Mouse (Mus musculus): ENCODE measurements at regions not wholly inside any gene's neighbourhood (a gene's known extent, or its start where the extent isn't known, plus 50 kb on each side); places are given as distances from the start of the nearest gene placed in this dataset.

GRCm38 (mm10) chr1:40993327-40993726 lies 187.9 kb downstream of the Tmem182 start:
- Histone ChIP-seq H3K9ac (ENCODE audit: control insufficient read depth, low read depth, low read length, poor library complexity, severe bottlenecking) (no peak overlapping the region), H3K9me3 (replicated peaks; ENCODE audit: insufficient read depth, low read length) (no peaks in the 10 kb centered on the region), H3K36me3 (ENCODE audit: control insufficient read depth in 1 of 2, insufficient read depth in 2 of 2, low read length in 2 of 2) (no peaks in the 10 kb centered on the region), H3K4me1 (ENCODE audit: control insufficient read depth in 1 of 2, insufficient read depth in 2 of 2, low read length in 2 of 2) (no peaks in the 10 kb centered on the region), H3K4me3 (ENCODE audit: control insufficient read depth in 1 of 2, insufficient read depth in 1 of 2, low read depth in 2 of 2, low read length in 2 of 2) (no peak overlapping the region), H3K27ac (ENCODE audit: control insufficient read depth, low read depth, low read length) (no peak overlapping the region), H3K27me3 (ENCODE audit: control insufficient read depth in 1 of 2, insufficient read depth in 2 of 2, low read length in 2 of 2) (no peaks in the 10 kb centered on the region), H3K79me2 (ENCODE audit: control insufficient read depth, insufficient read depth, low read length, poor library complexity) (no peaks in the 10 kb centered on the region)
- no peak for DNase-seq (ENCODE audit: low read depth, low spot score)
- TF ChIP-seq SIN3A (IDR thresholded peaks at IDR 0.05; ENCODE audit: low read length) (no peak), MAX (IDR thresholded peaks at IDR 0.05; ENCODE audit: low read length) (no peak), USF1 (IDR thresholded peaks at IDR 0.05; ENCODE audit: low read depth, low read length) (no peak), CHD2 (IDR thresholded peaks at IDR 0.05; ENCODE audit: low read length) (no peak), ETS1 (IDR thresholded peaks at IDR 0.05; ENCODE audit: low read depth, low read length) (no peak), ZKSCAN1 (IDR thresholded peaks at IDR 0.05; ENCODE audit: low read depth, low read length) (no peak), ZMIZ1 (IDR thresholded peaks at IDR 0.05; ENCODE audit: low read depth, low read length) (no peak), GABPA (IDR thresholded peaks at IDR 0.05; ENCODE audit: low read depth, low read length) (no peak), JUND (IDR thresholded peaks at IDR 0.05; ENCODE audit: low read depth, low read length) (no peak), MAZ (IDR thresholded peaks at IDR 0.05; ENCODE audit: low read depth, low read length) (no peak), POLR2AphosphoS5 (IDR thresholded peaks at IDR 0.05; ENCODE audit: borderline replicate concordance, low read depth, low read length) (no peak), TBP (IDR thresholded peaks at IDR 0.05; ENCODE audit: low read depth, low read length) (no peak), ZNF384 (IDR thresholded peaks at IDR 0.05; ENCODE audit: low read depth, low read length) (no peak), E2F4 (IDR thresholded peaks at IDR 0.05; ENCODE audit: borderline replicate concordance, low read depth, low read length) (no peak), TAL1 (IDR thresholded peaks at IDR 0.05; ENCODE audit: low read length) (no peak)

GRCm38 (mm10) chr1:41001154-41001949 lies 196.0 kb downstream of the Tmem182 start:
- no peak for TF ChIP-seq MAX (IDR thresholded peaks at IDR 0.05; ENCODE audit: low read length)
- TF ChIP-seq SIN3A (IDR thresholded peaks at IDR 0.05; ENCODE audit: low read length): no peak
- TF ChIP-seq CHD1 (IDR thresholded peaks at IDR 0.05; ENCODE audit: low read depth, low read length): no peak
- TF ChIP-seq NELFE (IDR thresholded peaks at IDR 0.05; ENCODE audit: low read depth, low read length): no peak
- no peak for TF ChIP-seq TBP (IDR thresholded peaks at IDR 0.05; ENCODE audit: low read depth, low read length)
- TF ChIP-seq NRF1 (IDR thresholded peaks at IDR 0.05; ENCODE audit: insufficient read depth, low read depth, low read length, poor library complexity, severe bottlenecking): no peak
- no peak for TF ChIP-seq RAD21 (IDR thresholded peaks at IDR 0.05; ENCODE audit: low read depth, low read length)
- no peak for TF ChIP-seq POLR2AphosphoS5 (IDR thresholded peaks at IDR 0.05; ENCODE audit: borderline replicate concordance, low read depth, low read length)
- no peak for TF ChIP-seq MAZ (IDR thresholded peaks at IDR 0.05; ENCODE audit: low read depth, low read length)
- Histone ChIP-seq H3K27ac (ENCODE audit: control insufficient read depth, low read depth, low read length) (no peak overlapping the region), H3K36me3 (ENCODE audit: control insufficient read depth in 1 of 2, insufficient read depth in 2 of 2, low read length in 2 of 2) (no peaks in the 10 kb centered on the region), H3K9me3 (replicated peaks; ENCODE audit: insufficient read depth, low read length) (no peaks in the 10 kb centered on the region), H3K9ac (ENCODE audit: control insufficient read depth, low read depth, low read length, poor library complexity, severe bottlenecking) (no peak overlapping the region), H3K4me1 (ENCODE audit: control insufficient read depth in 1 of 2, insufficient read depth in 2 of 2, low read length in 2 of 2) (no peaks in the 10 kb centered on the region), H3K79me2 (ENCODE audit: control insufficient read depth, insufficient read depth, low read length, poor library complexity) (no peaks in the 10 kb centered on the region), H3K27me3 (ENCODE audit: control insufficient read depth in 1 of 2, insufficient read depth in 2 of 2, low read length in 2 of 2) (no peaks in the 10 kb centered on the region), H3K4me3 (ENCODE audit: control insufficient read depth in 1 of 2, insufficient read depth in 1 of 2, low read depth in 2 of 2, low read length in 2 of 2) (no peak overlapping the region)
- DNase-seq (ENCODE audit: low read depth, low spot score): no peak
